Mouse (Mus musculus) small intestine, adult 2 months (tissue): ENCODE measurements around the gene Limch1. TPM values are rescaled to one million over a fixed set of nuclear protein-coding genes. Genes with fewer than 3 reads are reported as not detected.

Experiments used
- H3K27ac ChIP-seq: fragments of 200-500 bp; 2 replicates; pipeline ENCODE4 v1.5.1; 2012; ENCODE audit warnings: low read depth, low read length, control low read depth, inconsistent platforms; ENCODE audit not compliant: insufficient read depth
- H3K27me3 ChIP-seq: fragments of 200-500 bp; 2 replicates; pipeline ENCODE4 v1.6.1; 2012; ENCODE audit warnings: mild to moderate bottlenecking, moderate library complexity, low read length, inconsistent platforms; ENCODE audit not compliant: control insufficient read depth, insufficient read depth
- H3K36me3 ChIP-seq: fragments of 200-500 bp; 2 replicates; pipeline ENCODE4 v1.6.1; 2012; ENCODE audit warnings: mild to moderate bottlenecking, low read length, control low read depth, inconsistent platforms; ENCODE audit not compliant: control insufficient read depth, insufficient read depth
- H3K4me1 ChIP-seq: fragments of 200-500 bp; 2 replicates; pipeline ENCODE4 v1.6.1; 2012; ENCODE audit warnings: low read length, inconsistent platforms, mixed read lengths; ENCODE audit not compliant: control insufficient read depth, insufficient read depth, insufficient read length
- H3K4me3 ChIP-seq: fragments of 200-500 bp; 2 replicates; pipeline ENCODE4 v1.5.1; 2012; ENCODE audit warnings: low read depth, mild to moderate bottlenecking, control low read depth, inconsistent platforms, low read length, moderate library complexity
- CTCF ChIP-seq: fragments of 200-500 bp; IDR thresholded peaks from 2 replicates; pipeline ENCODE4 v1.5.1; 2012; ENCODE audit warnings: low read depth, mild to moderate bottlenecking, control low read depth, inconsistent platforms, low read length, moderate library complexity, mixed read lengths; ENCODE audit not compliant: insufficient replicate concordance, insufficient read length; ENCODE audit errors: extremely low read depth
- POLR2A ChIP-seq: fragments of 200-500 bp; IDR thresholded peaks from 2 replicates; pipeline ENCODE4 v1.6.1; 2012; ENCODE audit warnings: low read depth, mild to moderate bottlenecking, control low read depth, inconsistent platforms, low read length, moderate library complexity
- WGBS: fragments of 180-500 bp; shearing (Covaris S2); methylation state at CpG from one replicate; pipeline ENCODE4 v1.1.7; 2018; 5-methylcytosine and 5-hydroxymethylcytosine counted together
- polyA plus RNA-seq: library from polyadenylated mRNA; depleted of rRNA; stranded (reverse); fragments of >200 nt; gene quantifications from 2 replicates; pipeline ENCODE4 v1.2.3, GENCODE M21; 2012

The Limch1 gene
- polyA plus RNA-seq, 1 experiment: 1.0 TPM

GRCm38 (mm10) chr5:66854263-66854662, 108.6 kb downstream of the Limch1 start:
- H3K4me3 ChIP-seq: no peak overlapping the region
- TF ChIP-seq POLR2A (no peak), CTCF (no peak)
- H3K36me3 ChIP-seq: no peaks in the 10 kb centered on the region
- H3K4me1 ChIP-seq: no peaks in the 10 kb centered on the region
- no peak overlapping the region for H3K27ac ChIP-seq
- 89% methylated on average over 5 of the region's 5 CpGs for WGBS
- H3K27me3 ChIP-seq: no peaks in the 10 kb centered on the region

GRCm38 (mm10) chr5:66855358-66856107, 109.9 kb downstream of the Limch1 start:
- Histone ChIP-seq H3K4me3 (no peak overlapping the region), H3K4me1 (no peaks in the 10 kb centered on the region), H3K27me3 (no peaks in the 10 kb centered on the region), H3K36me3 (no peaks in the 10 kb centered on the region), H3K27ac (no peak overlapping the region)
- TF ChIP-seq POLR2A (no peak), CTCF (no peak)
- 74% methylated on average over 11 of the region's 11 CpGs for WGBS

GRCm38 (mm10) chr5:66859506-66859905, 113.9 kb downstream of the Limch1 start:
- WGBS: 88% methylated on average over 3 of the region's 3 CpGs
- H3K4me1 ChIP-seq: no peaks in the 10 kb centered on the region
- H3K27me3 ChIP-seq: no peaks in the 10 kb centered on the region
- H3K27ac ChIP-seq: no peak overlapping the region
- H3K4me3 ChIP-seq: no peak overlapping the region
- TF ChIP-seq CTCF (no peak), POLR2A (no peak)
- H3K36me3 ChIP-seq: no peaks in the 10 kb centered on the region

- no peak overlapping the region for H3K27ac ChIP-seq
- H3K36me3 ChIP-seq: no peaks in the 10 kb centered on the region
- no peak for TF ChIP-seq CTCF
- TF ChIP-seq POLR2A: no peak
- 49% methylated on average over 17 of the region's 17 CpGs for WGBS
- no peaks in the 10 kb centered on the region for H3K27me3 ChIP-seq
- no peak overlapping the region for H3K4me3 ChIP-seq
- no peaks in the 10 kb centered on the region for H3K4me1 ChIP-seq
Measured at GRCm38 (mm10) chr5:66861232-66862035, 115.8 kb downstream of the Limch1 start.

- 36% methylated on average over 4 of the region's 4 CpGs for WGBS
- Histone ChIP-seq H3K27ac (no peak overlapping the region), H3K36me3 (no peaks in the 10 kb centered on the region), H3K27me3 (no peaks in the 10 kb centered on the region), H3K4me1 (no peaks in the 10 kb centered on the region), H3K4me3 (no peak overlapping the region)
- TF ChIP-seq POLR2A: no peak
- no peak for TF ChIP-seq CTCF
Measured at GRCm38 (mm10) chr5:66862151-66862550, 116.5 kb downstream of the Limch1 start.

GRCm38 (mm10) chr5:66865229-66865628, 119.6 kb downstream of the Limch1 start:
- H3K4me3 ChIP-seq: no peak overlapping the region
- no peaks in the 10 kb centered on the region for H3K4me1 ChIP-seq
- no peak overlapping the region for H3K27ac ChIP-seq
- WGBS: 51% methylated on average over 5 of the region's 5 CpGs
- no peak for TF ChIP-seq POLR2A
- TF ChIP-seq CTCF: no peak
- H3K36me3 ChIP-seq: no peaks in the 10 kb centered on the region
- no peaks in the 10 kb centered on the region for H3K27me3 ChIP-seq

- no peak for TF ChIP-seq POLR2A
- no peak for TF ChIP-seq CTCF
- WGBS: 63% methylated on average over 8 of the region's 8 CpGs
- Histone ChIP-seq H3K36me3 (no peaks in the 10 kb centered on the region), H3K4me3 (no peak overlapping the region), H3K27me3 (no peaks in the 10 kb centered on the region), H3K4me1 (no peaks in the 10 kb centered on the region), H3K27ac (no peak overlapping the region)
Measured at GRCm38 (mm10) chr5:66866019-66866418, 120.4 kb downstream of the Limch1 start.
